Mouse (Mus musculus) forebrain, embryonic 11.5 days (tissue): ENCODE measurements around the gene Rnf217. TPM values are rescaled to one million over a fixed set of nuclear protein-coding genes. Genes with fewer than 3 reads are reported as not detected.
A peak's percentile ranks its signal among the peaks of the same experiment; 100 is the strongest.

Experiments used
- ATAC-seq: fragments of 200-750 bp; cut with Nextera tagmentation; replicated peaks from 2 replicates; pipeline ENCODE4 v1.8.0; 2017; ENCODE audit warnings: moderate TSS enrichment; ENCODE audit not compliant: low FRiP score
- DNase-seq: peaks from one replicate; pipeline ENCODE4 v3.0.0-alpha.2; 2017; ENCODE audit warnings: low spot score
- H3K27ac ChIP-seq: fragments of 300-500 bp; sonication (generic); 2 replicates; pipeline ENCODE4 v1.5.1; 2014; ENCODE audit warnings: low read depth, low read length
- H3K27me3 ChIP-seq: fragments of 300-500 bp; sonication (generic); 2 replicates; pipeline ENCODE4 v1.6.1; 2014; ENCODE audit warnings: mild to moderate bottlenecking, low read length, mixed read lengths; ENCODE audit not compliant: control insufficient read depth, insufficient read depth
- H3K36me3 ChIP-seq: fragments of 300-500 bp; sonication (generic); 2 replicates; pipeline ENCODE4 v1.6.1; 2014; ENCODE audit warnings: mild to moderate bottlenecking, low read length, moderate library complexity, mixed read lengths; ENCODE audit not compliant: control insufficient read depth, insufficient read depth
- H3K4me1 ChIP-seq: fragments of 300-500 bp; sonication (generic); replicated peaks from 2 replicates; pipeline ENCODE4 v1.6.1; 2014; ENCODE audit warnings: low read length, mixed read lengths; ENCODE audit not compliant: control insufficient read depth, insufficient read depth
- H3K4me2 ChIP-seq: fragments of 300-500 bp; sonication (generic); 2 replicates; pipeline ENCODE4 v1.6.1; 2014; ENCODE audit warnings: low read depth, mild to moderate bottlenecking, low read length, moderate library complexity, mixed read lengths; ENCODE audit not compliant: severe bottlenecking
- H3K4me3 ChIP-seq: fragments of 300-500 bp; sonication (generic); 2 replicates; pipeline ENCODE4 v1.5.1; 2014; ENCODE audit warnings: low read depth, low read length
- H3K9ac ChIP-seq: fragments of 300-500 bp; sonication (generic); 2 replicates; pipeline ENCODE4 v1.6.1; 2014; ENCODE audit warnings: low read length
- H3K9me3 ChIP-seq: fragments of 300-500 bp; sonication (generic); 2 replicates; pipeline ENCODE4 v1.6.1; 2016; ENCODE audit warnings: low read length, mixed read lengths; ENCODE audit not compliant: control insufficient read depth
- WGBS: fragments of 180-500 bp; shearing (Covaris S2); extraction: QIAGEN DNeasy Blood & Tissue Kit; methylation state at CpG from one replicate; pipeline ENCODE4 v1.1.7; 2014; 5-methylcytosine and 5-hydroxymethylcytosine counted together
- polyA plus RNA-seq: library from polyadenylated mRNA; unstranded; fragments of >200 nt; fragmentation: Nextera tagmentation; extraction: Ambion mirVana; gene quantifications from 2 replicates; pipeline ENCODE4 v1.2.1, GENCODE M21; 2014

The Rnf217 gene
- polyA plus RNA-seq, 1 experiment from 2014 or later = 1.2 TPM

DNA sequence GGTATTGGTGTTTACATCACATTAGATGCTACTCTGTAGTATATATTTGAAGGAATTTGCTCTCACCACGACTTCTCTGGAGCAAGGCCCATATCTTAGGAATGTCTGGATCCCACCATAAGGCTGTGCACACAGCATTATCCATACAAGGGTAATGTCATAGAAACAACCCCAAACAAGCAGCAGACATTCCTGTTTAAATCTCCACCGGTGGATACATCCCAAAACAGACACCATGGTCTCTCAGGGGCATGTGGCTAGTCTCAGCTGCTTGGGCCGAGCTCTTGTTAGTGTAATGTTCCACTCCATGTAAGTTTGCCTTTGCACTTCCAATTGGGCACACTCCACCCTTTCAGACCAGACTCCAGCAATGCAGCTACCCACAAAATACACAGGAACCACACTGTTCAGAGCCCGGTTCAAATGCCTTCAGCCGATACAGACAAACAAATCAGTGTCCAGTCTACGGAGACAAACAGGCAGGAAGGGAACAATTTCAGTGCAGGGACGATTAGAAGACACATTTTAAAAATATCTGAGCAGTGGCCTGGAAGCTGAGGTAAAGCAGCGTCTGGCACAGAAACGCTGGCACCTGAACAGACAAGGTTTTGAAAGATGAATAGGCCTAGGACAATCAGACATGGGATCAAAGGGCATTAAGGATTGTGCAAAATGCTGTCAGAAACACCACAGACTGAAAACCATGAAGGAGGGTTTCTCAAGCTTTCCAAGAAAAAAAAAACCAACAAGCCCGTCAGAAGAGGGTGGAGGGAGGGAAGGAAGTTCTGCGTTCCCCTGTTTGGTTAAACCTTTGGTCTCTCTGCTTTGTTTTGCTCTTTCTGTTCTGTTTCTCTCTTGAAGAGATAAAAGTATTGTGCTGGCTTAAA lies 1.8 kb downstream of the Rnf217 start:
- peak overlapping the region; percentile 79; the same call in 1 of the 2 replicates for H3K4me2 ChIP-seq
- H3K27ac ChIP-seq = no peak overlapping the region
- peak overlapping the region; percentile 5 for H3K9ac ChIP-seq
- H3K9me3 ChIP-seq = no peaks in the 10 kb centered on the region
- no peaks in the 10 kb centered on the region for H3K27me3 ChIP-seq
- DNase-seq (no peak), ATAC-seq (no peak)
- WGBS = 32% methylated on average over 11 of the region's 11 CpGs
- H3K4me3 ChIP-seq = peak overlapping the region; percentile 75; the same call in 1 of the 2 replicates
- no peaks in the 10 kb centered on the region for H3K36me3 ChIP-seq
- peaks cover 7% of the 10 kb centered on the region; the same call in 1 of the 2 replicates for H3K4me1 ChIP-seq

DNA sequence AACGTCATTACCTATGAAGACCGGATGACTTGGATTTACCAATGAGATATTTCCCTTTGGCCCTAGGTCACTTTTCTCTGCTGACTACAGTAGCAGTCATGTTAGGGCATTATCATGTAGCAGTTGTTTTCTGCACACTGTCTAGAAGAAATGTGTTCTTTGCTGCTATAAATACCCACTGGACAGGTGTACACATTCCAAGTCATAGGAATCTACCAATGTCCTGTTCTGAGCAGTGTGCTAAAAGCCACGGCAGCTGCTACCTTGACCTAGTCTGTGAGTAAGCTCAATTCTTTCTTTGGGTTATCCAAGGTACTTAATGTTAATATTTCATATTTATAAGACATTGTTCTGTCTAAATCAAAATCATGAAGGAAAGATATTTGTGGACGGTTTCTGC lies 5.1 kb downstream of the Rnf217 start:
- no peak overlapping the region for H3K27ac ChIP-seq
- ATAC-seq = no peak
- no peak for DNase-seq
- H3K9me3 ChIP-seq = no peaks in the 10 kb centered on the region
- H3K4me1 ChIP-seq = peaks cover 7% of the 10 kb centered on the region; the same call in 1 of the 2 replicates
- 91% methylated on average over 4 of the region's 4 CpGs for WGBS
- H3K4me2 ChIP-seq = no peak overlapping the region
- no peaks in the 10 kb centered on the region for H3K27me3 ChIP-seq
- no peak overlapping the region for H3K9ac ChIP-seq
- H3K36me3 ChIP-seq = no peaks in the 10 kb centered on the region
- no peak overlapping the region for H3K4me3 ChIP-seq

DNA sequence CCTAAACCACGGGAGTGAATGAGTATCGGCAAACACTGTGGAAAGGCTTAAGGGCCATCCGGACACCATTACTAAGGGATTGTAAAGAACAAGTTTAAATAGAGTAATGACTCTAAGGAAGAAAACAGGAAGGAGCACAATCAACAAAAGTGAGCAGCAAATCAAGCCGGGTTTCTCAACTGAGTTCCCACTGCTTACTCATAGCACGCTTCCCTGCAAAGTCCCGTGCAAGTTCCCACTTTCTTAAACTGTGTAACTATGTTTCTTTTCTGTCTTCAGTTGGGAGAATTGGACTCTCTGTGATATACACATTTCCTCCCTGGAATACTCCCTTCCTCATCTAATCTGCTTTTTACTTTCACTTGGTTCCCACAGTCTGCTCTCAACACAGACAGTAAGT lies 8.9 kb downstream of the Rnf217 start:
- Histone ChIP-seq H3K27me3 (no peaks in the 10 kb centered on the region), H3K4me2 (no peak overlapping the region), H3K4me1 (no peaks in the 10 kb centered on the region), H3K4me3 (no peak overlapping the region), H3K36me3 (no peaks in the 10 kb centered on the region), H3K27ac (no peak overlapping the region), H3K9me3 (no peaks in the 10 kb centered on the region), H3K9ac (no peak overlapping the region)
- WGBS = 93% methylated on average over 6 of the region's 6 CpGs
- ATAC-seq (no peak), DNase-seq (no peak)

DNA sequence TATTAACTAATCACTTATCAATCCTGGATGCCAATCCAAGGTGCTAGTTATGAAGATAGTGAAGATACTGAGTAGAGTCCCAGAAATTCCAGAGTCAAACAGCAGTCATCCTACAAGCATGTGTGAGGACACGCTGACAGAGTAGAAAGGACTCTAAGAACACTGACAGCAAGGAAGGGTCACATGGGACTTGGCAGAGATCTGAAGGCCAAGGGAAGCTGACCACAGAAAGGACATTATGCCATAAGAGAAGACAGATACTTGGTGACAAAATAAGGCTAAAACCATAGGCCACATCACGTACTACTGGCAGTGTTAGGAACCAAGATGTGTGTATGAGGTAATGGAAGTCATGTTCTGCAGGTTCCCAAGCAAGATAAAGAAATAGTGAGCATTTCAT lies 11.1 kb downstream of the Rnf217 start:
- no peak for DNase-seq
- peaks cover 2% of the 10 kb centered on the region; the same call in 1 of the 2 replicates for H3K4me1 ChIP-seq
- H3K27me3 ChIP-seq = no peaks in the 10 kb centered on the region
- H3K27ac ChIP-seq = no peak overlapping the region
- no peak overlapping the region for H3K9ac ChIP-seq
- 90% methylated on average over 2 of the region's 2 CpGs for whole genome bisulfite sequencing
- H3K9me3 ChIP-seq = no peaks in the 10 kb centered on the region
- no peak for ATAC-seq
- H3K4me2 ChIP-seq = no peak overlapping the region
- no peaks in the 10 kb centered on the region for H3K36me3 ChIP-seq
- H3K4me3 ChIP-seq = no peak overlapping the region

DNA sequence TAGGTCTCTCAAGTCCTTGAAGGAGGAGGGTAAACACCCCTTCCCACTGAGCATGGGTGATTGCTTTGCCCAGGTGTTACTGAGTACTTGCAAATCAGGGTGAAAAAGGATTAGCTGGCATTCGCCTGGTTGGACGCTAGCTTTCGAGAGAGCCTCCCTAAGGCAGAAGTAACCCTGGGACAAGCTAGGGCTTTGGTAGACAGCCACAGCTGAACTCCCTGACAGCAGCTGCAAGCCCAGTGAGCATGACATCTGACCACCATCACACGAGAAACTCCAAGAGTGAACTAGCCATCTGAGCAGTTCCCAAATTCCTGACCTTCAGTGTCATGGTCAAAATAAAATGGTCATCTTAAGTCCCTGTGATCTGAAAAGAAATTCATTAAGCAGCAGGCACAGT lies 12.2 kb downstream of the Rnf217 start:
- 49% methylated on average over 4 of the region's 4 CpGs for WGBS
- H3K9me3 ChIP-seq = no peaks in the 10 kb centered on the region
- ATAC-seq = no peak

DNA sequence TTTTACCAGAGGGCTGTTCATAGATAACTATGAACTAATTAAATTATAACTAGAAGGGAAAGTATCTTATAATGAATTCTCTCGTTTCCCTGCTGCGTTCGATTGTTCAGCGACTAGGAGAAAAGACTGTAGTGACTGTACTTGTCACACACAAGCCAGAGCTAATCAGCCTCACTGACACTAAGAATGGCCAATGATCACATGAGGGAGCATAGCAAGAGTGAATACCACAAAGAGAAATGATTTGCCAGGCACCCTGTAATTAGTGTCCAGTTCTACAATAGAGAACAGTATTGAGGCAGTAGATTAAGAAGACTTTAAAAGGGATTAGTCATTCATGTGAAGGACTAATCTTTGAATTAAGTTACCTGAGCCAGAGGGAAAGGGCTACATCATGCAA lies 13.7 kb downstream of the Rnf217 start:
- Histone ChIP-seq H3K27ac (no peak overlapping the region), H3K4me3 (no peak overlapping the region), H3K36me3 (no peaks in the 10 kb centered on the region), H3K4me1 (peaks cover 7% of the 10 kb centered on the region; the same call in 1 of the 2 replicates), H3K9ac (no peak overlapping the region), H3K4me2 (no peak overlapping the region), H3K9me3 (no peaks in the 10 kb centered on the region), H3K27me3 (no peaks in the 10 kb centered on the region)
- DNase-seq = no peak
- ATAC-seq = 0 out of 2 replicates have a peak, but pooled peaks have one; percentile 51
- WGBS = 55% methylated on average over 4 of the region's 4 CpGs

More for the DNA sequence above, 12.2 kb downstream of the Rnf217 start:
- Histone ChIP-seq H3K4me3 (no peak overlapping the region), H3K36me3 (no peaks in the 10 kb centered on the region), H3K4me1 (peaks cover 7% of the 10 kb centered on the region; the same call in 1 of the 2 replicates), H3K9ac (no peak overlapping the region), H3K4me2 (no peak overlapping the region), H3K27me3 (no peaks in the 10 kb centered on the region), H3K27ac (no peak overlapping the region)
- no peak for DNase-seq

DNA sequence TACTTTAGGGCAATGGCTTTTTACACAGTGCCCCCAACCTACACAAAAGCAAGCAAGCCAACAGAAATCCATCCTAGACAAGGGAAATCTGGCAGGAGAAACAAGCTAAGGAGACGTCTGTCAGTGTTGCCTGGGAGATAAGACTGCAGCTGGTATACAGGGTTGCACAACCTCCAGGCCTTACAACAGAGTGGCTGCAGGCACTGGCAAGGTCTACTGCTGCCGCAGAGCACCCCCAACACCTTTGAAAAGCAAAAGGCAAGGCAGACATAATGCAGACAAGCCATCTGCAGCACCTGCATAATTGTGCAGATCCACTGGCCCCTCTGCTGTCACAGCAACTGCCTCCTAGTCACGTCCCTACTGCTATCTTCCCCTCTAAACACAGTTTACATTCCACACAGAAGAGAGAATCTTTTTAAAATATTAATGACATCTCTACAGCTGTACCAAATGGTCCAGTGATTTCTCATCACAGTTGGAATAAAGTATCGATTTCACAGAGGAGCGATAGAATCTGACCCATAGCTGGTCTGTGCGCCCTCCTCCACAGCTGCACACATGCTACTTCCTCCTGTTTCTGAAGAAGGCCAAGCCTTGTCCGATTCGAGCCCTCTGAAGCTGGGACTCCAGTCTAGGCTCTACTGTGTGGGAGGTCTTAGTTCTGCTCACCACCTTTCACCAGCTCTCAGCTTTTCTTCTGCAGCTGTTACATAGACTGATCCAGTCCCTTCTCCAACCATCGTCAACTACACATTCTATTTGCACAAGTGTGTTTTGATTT lies 16.1 kb downstream of the Rnf217 start:
- no peak overlapping the region for H3K9ac ChIP-seq
- H3K27me3 ChIP-seq = no peaks in the 10 kb centered on the region
- no peak overlapping the region for H3K4me2 ChIP-seq
- H3K9me3 ChIP-seq = no peaks in the 10 kb centered on the region
- DNase-seq = no peak
- H3K27ac ChIP-seq = no peak overlapping the region
- H3K4me3 ChIP-seq = no peak overlapping the region
- no peaks in the 10 kb centered on the region for H3K36me3 ChIP-seq
- peaks cover 7% of the 10 kb centered on the region; the same call in 1 of the 2 replicates for H3K4me1 ChIP-seq
- 65% methylated on average over 9 of the region's 9 CpGs for WGBS
- ATAC-seq = peak; percentile 70

DNA sequence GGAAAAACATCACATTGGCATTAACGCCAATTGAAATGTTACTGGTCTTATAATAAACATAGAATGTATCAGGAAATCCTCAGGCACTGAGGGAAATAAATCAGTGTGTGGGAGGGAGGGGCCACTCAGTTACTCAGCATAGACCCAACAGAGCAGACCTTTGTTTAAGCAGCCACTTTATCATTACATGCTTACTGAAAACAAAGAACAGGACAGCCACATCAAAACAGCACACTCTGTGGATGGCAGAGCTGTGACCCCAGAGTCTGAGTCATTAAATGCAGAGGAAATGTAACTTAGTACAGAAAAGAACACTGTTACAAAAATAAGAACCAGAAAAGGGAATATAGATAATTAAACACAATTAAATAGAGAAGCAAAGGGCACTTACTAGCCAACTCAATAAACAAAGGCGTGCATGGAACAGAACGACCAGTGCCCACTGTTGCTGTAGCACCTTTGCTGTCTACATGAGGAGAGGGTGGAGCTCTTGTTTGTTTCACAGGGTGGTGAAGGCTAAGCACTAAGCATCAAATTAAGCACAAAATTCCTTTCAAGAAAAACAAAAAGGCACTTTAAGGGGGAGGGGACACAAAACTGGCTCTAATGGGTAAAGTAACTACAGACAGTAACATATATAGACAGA lies 16.8 kb downstream of the Rnf217 start:
- WGBS = 61% methylated on average over 3 of the region's 3 CpGs
- Histone ChIP-seq H3K36me3 (no peaks in the 10 kb centered on the region), H3K9ac (no peak overlapping the region), H3K4me2 (no peak overlapping the region), H3K4me1 (peaks cover 7% of the 10 kb centered on the region; the same call in 1 of the 2 replicates), H3K9me3 (no peaks in the 10 kb centered on the region), H3K27me3 (no peaks in the 10 kb centered on the region), H3K27ac (no peak overlapping the region), H3K4me3 (no peak overlapping the region)
- ATAC-seq (peak; percentile 19), DNase-seq (no peak)
